Mouse (Mus musculus) cerebellum, adult 9-11 months (tissue): Measurements from ENCODE around the gene Zfp697.
"Not testable (repeated sequence)": the region's sequence is repeated elsewhere in the genome, so short reads cannot be mapped to it uniquely, and the experiment has no call there.

Experiments used
- DNase-seq: peaks from one replicate; pipeline ENCODE4 v3.0.0; 2022

Gene Zfp697

GRCm38 (mm10) chr3:98720740-98721139 lies 338.5 kb downstream of the Zfp697 start:
- no peak for DNase-seq

GRCm38 (mm10) chr3:98724376-98724775 lies 342.1 kb downstream of the Zfp697 start, which contains the start of gene Hsd3b2:
Gene Hsd3b2, minus strand, starts transcription at chr3:98724543.
- no peak for DNase-seq

GRCm38 (mm10) chr3:98726281-98726680 lies 344.0 kb downstream of the Zfp697 start:
- DNase-seq = no peak

GRCm38 (mm10) chr3:98733724-98734123 lies 351.5 kb downstream of the Zfp697 start:
- no peak for DNase-seq

GRCm38 (mm10) chr3:98734340-98734739 lies 352.1 kb downstream of the Zfp697 start:
- no peak for DNase-seq

- not testable (repeated sequence) for DNase-seq
These were observed 358.8 kb downstream of the Zfp697 start for GRCm38 (mm10) chr3:98741043-98741442.

- no peak for DNase-seq
These were observed 369.9 kb downstream of the Zfp697 start for GRCm38 (mm10) chr3:98752171-98752570.

GRCm38 (mm10) chr3:98756836-98757235 lies 374.6 kb downstream of the Zfp697 start:
- DNase-seq = no peak

GRCm38 (mm10) chr3:98764155-98764554 lies 381.9 kb downstream of the Zfp697 start:
- DNase-seq = no peak

GRCm38 (mm10) chr3:98780921-98781320 lies 398.7 kb downstream of the Zfp697 start:
- DNase-seq = no peak

- no peak for DNase-seq
These were observed 400.1 kb downstream of the Zfp697 start for GRCm38 (mm10) chr3:98782181-98782868.

- no peak for DNase-seq
These were observed 404.3 kb downstream of the Zfp697 start for GRCm38 (mm10) chr3:98786551-98786950.
